Mouse (Mus musculus) erythroblast, embryonic 14.5 days (primary cell): ENCODE measurements around the gene Cux2. TPM values are rescaled to one million over a fixed set of nuclear protein-coding genes. Genes with fewer than 3 reads are reported as not detected.

Experiments used
- H3K27me3 ChIP-seq: 2 replicates; pipeline ENCODE4 v1.6.1; 2012; ENCODE audit warnings: inconsistent platforms; ENCODE audit not compliant: control insufficient read depth
- H3K36me3 ChIP-seq: 2 replicates; pipeline ENCODE4 v1.6.1; 2012; ENCODE audit warnings: mild to moderate bottlenecking, inconsistent platforms; ENCODE audit not compliant: control insufficient read depth
- H3K4me1 ChIP-seq: 2 replicates; pipeline ENCODE4 v1.6.1; 2012; ENCODE audit warnings: inconsistent platforms; ENCODE audit not compliant: control insufficient read depth
- H3K4me3 ChIP-seq: replicated peaks from 2 replicates; pipeline ENCODE3; 2012; ENCODE audit warnings: moderate library complexity, mild to moderate bottlenecking, inconsistent platforms
- H3K9me3 ChIP-seq: 2 replicates; pipeline ENCODE4 v1.6.1; 2012; ENCODE audit warnings: low read length, inconsistent platforms, mixed read lengths; ENCODE audit not compliant: control insufficient read depth
- GATA1 ChIP-seq: IDR thresholded peaks from 2 replicates; pipeline ENCODE4 v1.6.1; 2012; ENCODE audit warnings: low read length, inconsistent platforms, mixed read lengths
- TAL1 ChIP-seq: IDR thresholded peaks from 3 replicates; pipeline ENCODE4 v1.6.1; 2012; ENCODE audit warnings: low read length, inconsistent platforms, mixed read lengths
- polyA plus RNA-seq: library from polyadenylated mRNA; stranded (reverse); fragments of >175 nt; gene quantifications from 2 replicates; pipeline ENCODE4 v1.2.3, GENCODE M21; 2012

The Cux2 gene
- polyA plus RNA-seq, 1 experiment: 0.05 TPM

DNA sequence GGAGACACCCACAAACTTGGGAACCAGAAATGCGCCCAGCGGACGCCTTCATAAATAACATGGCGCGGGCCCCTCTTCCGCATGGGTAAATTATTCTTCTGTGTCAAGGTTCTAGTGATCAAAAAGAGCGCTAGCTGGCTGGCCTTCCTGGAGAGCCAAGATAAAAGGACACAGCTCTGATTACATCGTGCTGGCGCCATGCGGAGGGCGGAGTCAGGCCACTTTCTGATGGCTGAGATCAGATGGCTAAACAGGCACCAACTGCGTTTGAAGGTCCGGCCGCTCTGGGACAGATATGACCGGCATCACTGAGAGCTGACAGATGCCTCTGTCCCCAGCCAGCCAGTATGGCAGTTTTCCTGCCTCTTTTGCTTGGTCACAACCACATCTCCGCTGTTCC, 83.0 kb downstream of the Cux2 start:
- Histone ChIP-seq H3K4me3 (no peak overlapping the region), H3K4me1 (no peaks in the 10 kb centered on the region), H3K36me3 (no peaks in the 10 kb centered on the region), H3K9me3 (no peaks in the 10 kb centered on the region), H3K27me3 (no peaks in the 10 kb centered on the region)
- TF ChIP-seq TAL1: no peak
- no peak for TF ChIP-seq GATA1

GRCm38 (mm10) chr5:121962974-121963373, 86.9 kb downstream of the Cux2 start:
- no peaks in the 10 kb centered on the region for H3K4me1 ChIP-seq
- H3K4me3 ChIP-seq: no peak overlapping the region
- no peak for TF ChIP-seq TAL1
- no peak for TF ChIP-seq GATA1
- H3K27me3 ChIP-seq: no peaks in the 10 kb centered on the region
- no peaks in the 10 kb centered on the region for H3K9me3 ChIP-seq
- H3K36me3 ChIP-seq: no peaks in the 10 kb centered on the region

GRCm38 (mm10) chr5:121962359-121962758, 87.5 kb downstream of the Cux2 start:
- Histone ChIP-seq H3K9me3 (no peaks in the 10 kb centered on the region), H3K4me3 (no peak overlapping the region), H3K27me3 (no peaks in the 10 kb centered on the region), H3K4me1 (no peaks in the 10 kb centered on the region), H3K36me3 (no peaks in the 10 kb centered on the region)
- TF ChIP-seq TAL1: no peak
- TF ChIP-seq GATA1: no peak

GRCm38 (mm10) chr5:121961256-121961655, 88.6 kb downstream of the Cux2 start:
- H3K9me3 ChIP-seq: no peaks in the 10 kb centered on the region
- TF ChIP-seq GATA1 (no peak), TAL1 (no peak)
- no peaks in the 10 kb centered on the region for H3K27me3 ChIP-seq
- no peaks in the 10 kb centered on the region for H3K36me3 ChIP-seq
- no peaks in the 10 kb centered on the region for H3K4me1 ChIP-seq
- H3K4me3 ChIP-seq: no peak overlapping the region

DNA sequence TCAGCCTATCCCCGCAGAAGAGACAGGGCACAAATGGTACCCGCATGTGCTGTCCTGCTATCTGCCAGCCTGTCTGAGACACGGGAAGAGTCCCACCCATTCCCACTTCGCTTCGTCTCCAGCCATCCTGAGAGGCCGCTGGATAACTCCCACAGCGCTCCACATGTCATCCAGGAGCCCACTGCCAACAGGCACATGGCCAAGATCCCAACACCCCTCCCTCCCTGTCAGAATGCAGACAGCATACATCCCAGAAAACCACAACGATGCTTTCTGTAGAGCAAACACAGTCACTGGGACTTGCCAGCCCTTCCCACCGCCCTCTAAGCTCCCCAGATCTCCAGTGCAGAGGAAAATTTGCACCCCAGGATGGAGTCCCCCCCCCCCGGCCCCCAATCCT, 90.2 kb downstream of the Cux2 start:
- Histone ChIP-seq H3K4me1 (no peaks in the 10 kb centered on the region), H3K9me3 (no peaks in the 10 kb centered on the region), H3K4me3 (no peak overlapping the region), H3K36me3 (no peaks in the 10 kb centered on the region), H3K27me3 (no peaks in the 10 kb centered on the region)
- TF ChIP-seq GATA1 (no peak), TAL1 (no peak)

GRCm38 (mm10) chr5:121958551-121958950, 91.4 kb downstream of the Cux2 start:
- H3K4me3 ChIP-seq: no peak overlapping the region
- H3K27me3 ChIP-seq: no peaks in the 10 kb centered on the region
- no peaks in the 10 kb centered on the region for H3K9me3 ChIP-seq
- no peak for TF ChIP-seq TAL1
- TF ChIP-seq GATA1: no peak
- H3K4me1 ChIP-seq: no peaks in the 10 kb centered on the region
- no peaks in the 10 kb centered on the region for H3K36me3 ChIP-seq

- H3K9me3 ChIP-seq: no peaks in the 10 kb centered on the region
- H3K27me3 ChIP-seq: no peaks in the 10 kb centered on the region
- no peak for TF ChIP-seq GATA1
- TF ChIP-seq TAL1: no peak
- no peaks in the 10 kb centered on the region for H3K36me3 ChIP-seq
- no peaks in the 10 kb centered on the region for H3K4me1 ChIP-seq
- no peak overlapping the region for H3K4me3 ChIP-seq
These were observed 94.1 kb downstream of the Cux2 start for GRCm38 (mm10) chr5:121955806-121956205.

DNA sequence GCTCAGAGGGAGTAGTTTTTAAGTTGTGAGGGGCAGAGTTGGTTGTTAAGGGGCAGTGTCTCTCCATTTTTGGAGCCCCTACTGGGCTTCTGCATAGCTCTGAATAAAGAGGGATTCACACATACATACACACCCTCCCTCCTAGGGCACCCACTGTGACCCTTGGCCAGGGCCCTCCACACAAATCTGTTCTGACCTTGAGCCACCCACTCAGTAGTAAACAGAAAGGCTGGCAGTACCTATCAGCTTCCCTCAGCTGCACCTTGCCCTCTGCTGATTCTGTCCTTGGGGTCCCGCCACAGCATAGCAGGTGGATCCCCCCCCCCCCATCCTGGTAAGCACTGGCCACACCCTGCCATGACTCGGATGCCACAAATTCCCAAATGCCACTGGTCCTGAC, 99.7 kb downstream of the Cux2 start:
- TF ChIP-seq GATA1 (no peak), TAL1 (no peak)
- Histone ChIP-seq H3K4me3 (no peak overlapping the region), H3K9me3 (no peaks in the 10 kb centered on the region), H3K4me1 (no peaks in the 10 kb centered on the region), H3K36me3 (no peaks in the 10 kb centered on the region), H3K27me3 (peaks cover 25% of the 10 kb centered on the region)

DNA sequence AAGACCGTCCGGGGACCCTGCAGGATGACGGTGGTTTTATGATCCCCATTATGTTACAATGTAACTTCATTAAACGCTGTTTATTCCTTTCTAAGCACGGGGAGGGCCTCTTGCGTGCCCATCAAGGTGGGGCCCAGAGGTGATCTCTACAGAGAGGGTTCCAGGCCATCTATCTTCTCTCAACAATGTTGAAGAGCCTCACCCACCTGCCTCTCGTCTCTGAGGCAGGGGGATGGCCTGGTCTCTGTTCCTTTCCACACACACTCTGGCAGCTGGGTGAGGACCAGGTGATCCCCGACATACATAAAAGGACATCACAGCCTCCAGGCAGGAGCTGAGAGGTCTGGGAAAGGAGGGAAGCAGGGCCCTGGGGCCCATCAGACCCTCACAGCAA, 100.9 kb downstream of the Cux2 start:
- Histone ChIP-seq H3K4me1 (no peaks in the 10 kb centered on the region), H3K9me3 (no peaks in the 10 kb centered on the region), H3K36me3 (no peaks in the 10 kb centered on the region), H3K4me3 (no peak overlapping the region), H3K27me3 (peaks cover 25% of the 10 kb centered on the region)
- no peak for TF ChIP-seq TAL1
- TF ChIP-seq GATA1: no peak

DNA sequence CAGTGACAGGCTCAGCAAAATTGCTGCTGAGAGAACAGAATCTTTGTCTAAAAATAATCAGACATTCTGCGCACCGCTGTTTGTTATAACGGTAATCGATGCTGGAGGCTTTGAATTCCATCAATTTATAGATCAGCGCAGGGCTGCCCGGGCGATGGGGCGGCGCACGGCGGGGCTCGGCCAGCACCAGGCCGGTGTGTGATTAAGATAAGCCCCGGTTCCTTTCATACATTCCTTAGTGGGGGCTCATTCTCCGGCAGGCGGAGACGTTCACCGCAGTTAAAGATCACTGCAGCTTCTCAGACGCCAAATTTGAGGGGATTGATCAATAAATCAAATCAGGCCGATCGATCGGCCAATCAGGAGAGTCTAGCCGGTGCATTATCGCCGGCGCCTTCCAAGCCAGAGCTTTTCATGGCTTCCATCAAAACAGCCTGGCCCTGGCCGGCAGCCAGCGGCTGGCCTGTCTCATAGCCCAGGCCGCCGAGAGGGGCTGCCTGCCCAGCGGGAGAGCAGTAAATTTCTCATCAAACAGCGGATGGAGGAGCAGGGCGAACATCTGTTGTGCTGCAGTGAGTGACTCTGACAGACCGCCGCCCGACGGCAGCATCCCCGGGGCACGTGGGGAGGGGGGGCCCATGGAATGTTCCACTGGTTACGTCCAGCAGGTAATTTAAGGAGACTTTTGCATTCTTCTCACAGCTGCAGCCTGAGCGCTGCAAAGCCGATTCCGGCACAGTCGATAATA, 101.4 kb downstream of the Cux2 start:
- Histone ChIP-seq H3K9me3 (no peaks in the 10 kb centered on the region), H3K4me3 (no peak overlapping the region), H3K27me3 (peaks cover 25% of the 10 kb centered on the region), H3K36me3 (no peaks in the 10 kb centered on the region), H3K4me1 (no peaks in the 10 kb centered on the region)
- no peak for TF ChIP-seq TAL1
- TF ChIP-seq GATA1: no peak
